ENCODE assay signal across 13 mouse cellular contexts in the genomic region with DNA sequence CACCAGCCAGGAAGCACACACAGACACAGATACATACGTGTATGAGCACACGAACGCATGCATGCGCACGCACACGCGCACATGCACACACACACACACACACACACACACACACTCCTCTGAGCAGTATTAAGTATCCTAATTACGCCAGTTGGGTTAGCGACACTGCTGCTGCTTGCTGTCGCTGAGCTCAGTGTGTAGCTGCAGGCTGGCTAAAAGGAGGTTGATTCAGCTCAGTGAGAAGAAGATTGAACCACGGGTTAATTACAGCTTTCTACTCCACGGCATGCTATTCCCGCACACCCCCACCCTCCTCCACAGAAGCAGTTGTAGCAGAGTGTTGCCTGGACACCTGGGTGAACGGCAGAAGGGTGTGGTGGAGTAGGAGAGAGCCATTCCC.
A peak's percentile ranks its signal among the peaks of the same experiment; 100 is the strongest.
DNase-seq lines count a peak whose midpoint lies in the region; ATAC-seq and TF ChIP-seq lines count a peak whose summit lies in the region.
"Had no signal": no experiment of that assay in that cellular context is flagged by ENCODE, and none has a peak within 500 bp of the region (broad histone marks: within the 10 kb centered on the region; RNA-seq: fewer than 3 reads in every experiment).

No protein-coding gene starts in this region.

- DNase-seq in layer of hippocampus, adult 2 months (ENCODE audit: low spot score in 2 of 2), result peak in 1 of 2 experiments; percentile 24
- DNase-seq in layer of hippocampus, adult 9-10 months (ENCODE audit: low spot score), result no peak
- no peak for DNase-seq in heart, postnatal 10 days
- DNase-seq in urinary bladder, postnatal 36 days (ENCODE audit: low spot score in 2 of 2), result no peak
- DNase-seq in thymus, adult 2 months, result no peak
- DNase-seq: spleen, adult 18-20 months; thymus, postnatal 4 days had no signal

- H3K9ac ChIP-seq in hindbrain, embryonic 12.5 days, result no peak overlapping the region
- peak overlapping the region; percentile 44; the same call in 1 of the 2 replicates for H3K9ac ChIP-seq in neural tube, embryonic 13.5 days
- H3K9ac ChIP-seq: embryonic facial prominence, embryonic 15.5 days; intestine, embryonic 15.5 days; lung, embryonic 14.5 days had no signal

- H3K27ac ChIP-seq in layer of hippocampus, adult 2 months, result peak overlapping the region; percentile 63
- 0 out of 2 replicates have a peak overlapping the region, but pooled peaks have one; percentile 13 for H3K27ac ChIP-seq in cortical plate, adult 2 months (ENCODE audit: insufficient read depth, low read length)
- H3K27ac ChIP-seq in hindbrain, embryonic 12.5 days, result peak overlapping the region; percentile 2; the same call in 1 of the 2 replicates
- peak overlapping the region; percentile 72 for H3K27ac ChIP-seq in neural tube, embryonic 13.5 days (replicated peaks)
- H3K27ac ChIP-seq in thymus, adult 2 months (ENCODE audit: control insufficient read depth, insufficient read depth, low read length), result no peak overlapping the region
- H3K27ac ChIP-seq: embryonic facial prominence, embryonic 15.5 days; intestine, embryonic 15.5 days had no signal

- ATAC-seq in hindbrain, embryonic 12.5 days (ENCODE audit: low FRiP score), result peak; percentile 38; the same call in 1 of the 2 replicates
- ATAC-seq in neural tube, embryonic 13.5 days (ENCODE audit: low read depth), result peak; percentile 68

- intact Hi-C loops in heart, postnatal 10 days (cut with DNase I), result no loop called here

- H3K4me1 ChIP-seq in cortical plate, adult 2 months (ENCODE audit: control insufficient read depth, insufficient read depth, low read length), result peaks cover 8% of the 10 kb centered on the region
- H3K4me1 ChIP-seq in hindbrain, embryonic 12.5 days, result peaks cover 10% of the 10 kb centered on the region; the same call in 1 of the 2 replicates
- peaks cover 32% of the 10 kb centered on the region for H3K4me1 ChIP-seq in neural tube, embryonic 13.5 days (replicated peaks)
- H3K4me1 ChIP-seq in thymus, adult 2 months (replicated peaks; ENCODE audit: control insufficient read depth, insufficient read depth, low read length), result no peaks in the 10 kb centered on the region

- H3K4me2 ChIP-seq in hindbrain, embryonic 12.5 days (replicated peaks), result no peak overlapping the region
- H3K4me2 ChIP-seq in neural tube, embryonic 13.5 days, result 0 out of 2 replicates have a peak overlapping the region, but pooled peaks have one; percentile 37
- H3K4me2 ChIP-seq: lung, embryonic 14.5 days had no signal

- no peaks in the 10 kb centered on the region for H3K27me3 ChIP-seq in hindbrain, embryonic 12.5 days
- H3K27me3 ChIP-seq in neural tube, embryonic 13.5 days, result 0 out of 2 replicates have a peak, but pooled peaks cover 4% of the 10 kb centered on the region
- H3K27me3 ChIP-seq in thymus, adult 2 months (ENCODE audit: control insufficient read depth, insufficient read depth, low read length), result no peaks in the 10 kb centered on the region
- H3K27me3 ChIP-seq: embryonic facial prominence, embryonic 15.5 days; intestine, embryonic 15.5 days had no signal

- no peak for TF ChIP-seq POLR2A in cortical plate, adult 2 months (IDR thresholded peaks at IDR 0.05; ENCODE audit: extremely low read depth, insufficient read depth, low read length)
- TF ChIP-seq POLR2A in thymus, adult 2 months (IDR thresholded peaks at IDR 0.05; ENCODE audit: control insufficient read depth, extremely low read depth, insufficient read depth, low read length, poor library complexity), result no peak

- H3K36me3 ChIP-seq in hindbrain, embryonic 12.5 days, result no peaks in the 10 kb centered on the region
- H3K36me3 ChIP-seq in neural tube, embryonic 13.5 days, result no peaks in the 10 kb centered on the region
- no peaks in the 10 kb centered on the region for H3K36me3 ChIP-seq in thymus, adult 2 months (ENCODE audit: control insufficient read depth, insufficient read depth, low read length)
- H3K36me3 ChIP-seq: embryonic facial prominence, embryonic 15.5 days; intestine, embryonic 15.5 days had no signal

- H3K4me3 ChIP-seq in layer of hippocampus, adult 2 months, result no peak overlapping the region
- H3K4me3 ChIP-seq in cortical plate, adult 2 months (ENCODE audit: insufficient read depth, low read length), result no peak overlapping the region
- H3K4me3 ChIP-seq in hindbrain, embryonic 12.5 days, result no peak overlapping the region
- H3K4me3 ChIP-seq in neural tube, embryonic 13.5 days, result no peak overlapping the region
- no peak overlapping the region for H3K4me3 ChIP-seq in thymus, adult 2 months (ENCODE audit: control insufficient read depth, insufficient read depth, low read length)
- H3K4me3 ChIP-seq: embryonic facial prominence, embryonic 15.5 days; intestine, embryonic 15.5 days had no signal

- 75% methylated on average over 14 of the region's 14 CpGs for WGBS in hindbrain, embryonic 12.5 days
- 51% methylated on average over 14 of the region's 14 CpGs for WGBS in neural tube, embryonic 13.5 days
- WGBS in thymus, adult 2 months, result 91% methylated on average over 14 of the region's 14 CpGs

- TF ChIP-seq CTCF in layer of hippocampus, adult 2 months (conservative IDR thresholded peaks at IDR 0.05), result no peak
- no peak for TF ChIP-seq CTCF in cortical plate, adult 2 months (IDR thresholded peaks at IDR 0.05; ENCODE audit: extremely low read depth, insufficient read depth, low read length)
- no peak for TF ChIP-seq CTCF in thymus, adult 2 months (IDR thresholded peaks at IDR 0.05; ENCODE audit: borderline replicate concordance, control insufficient read depth, extremely low read depth, insufficient read depth, low read length, poor library complexity)

- no peaks in the 10 kb centered on the region for H3K9me3 ChIP-seq in hindbrain, embryonic 12.5 days (replicated peaks)
- no peaks in the 10 kb centered on the region for H3K9me3 ChIP-seq in neural tube, embryonic 13.5 days
- H3K9me3 ChIP-seq: embryonic facial prominence, embryonic 15.5 days; intestine, embryonic 15.5 days had no signal
